Mouse (Mus musculus): ENCODE measurements around the gene Magi2.

The Magi2 gene

GRCm38 (mm10) chr5:20646947-20647346 lies 1420.1 kb downstream of the Magi2 start:
- no peak for DNase-seq (ENCODE audit: low read depth, low spot score)

- no peak for DNase-seq (ENCODE audit: low read depth, low spot score)
Measured at GRCm38 (mm10) chr5:20653425-20654185, 1426.8 kb downstream of the Magi2 start.

GRCm38 (mm10) chr5:20654766-20655472 lies 1428.1 kb downstream of the Magi2 start:
- no peak for DNase-seq (ENCODE audit: low read depth, low spot score)

GRCm38 (mm10) chr5:20657056-20657455 lies 1430.2 kb downstream of the Magi2 start:
- no peak for DNase-seq (ENCODE audit: low read depth, low spot score)

- no peak for DNase-seq (ENCODE audit: low read depth, low spot score)
Measured at GRCm38 (mm10) chr5:20667601-20668000, 1440.8 kb downstream of the Magi2 start.

- no peak for DNase-seq (ENCODE audit: low read depth, low spot score)
Measured at GRCm38 (mm10) chr5:20668736-20669355, 1442.0 kb downstream of the Magi2 start.

- no peak for DNase-seq (ENCODE audit: low read depth, low spot score)
Measured at GRCm38 (mm10) chr5:20669456-20669855, 1442.6 kb downstream of the Magi2 start.

- DNase-seq (ENCODE audit: low read depth, low spot score): peak; percentile 76
Measured at GRCm38 (mm10) chr5:20671826-20672225, 1445.0 kb downstream of the Magi2 start.

GRCm38 (mm10) chr5:20674523-20674922 lies 1447.7 kb downstream of the Magi2 start:
- peak; percentile 17 for DNase-seq (ENCODE audit: low read depth, low spot score)

- no peak for DNase-seq (ENCODE audit: low read depth, low spot score)
Measured at GRCm38 (mm10) chr5:20675163-20675665, 1448.4 kb downstream of the Magi2 start.

GRCm38 (mm10) chr5:20676193-20676871 lies 1449.5 kb downstream of the Magi2 start:
- DNase-seq (ENCODE audit: low read depth, low spot score): no peak

- no peak for DNase-seq (ENCODE audit: low read depth, low spot score)
Measured at GRCm38 (mm10) chr5:20677246-20677645, 1450.4 kb downstream of the Magi2 start.

- no peak for DNase-seq (ENCODE audit: low read depth, low spot score)
Measured at GRCm38 (mm10) chr5:20678573-20678972, 1451.7 kb downstream of the Magi2 start.

- no peak for DNase-seq (ENCODE audit: low read depth, low spot score)
Measured at GRCm38 (mm10) chr5:20679920-20680319, 1453.1 kb downstream of the Magi2 start.

- peak; percentile 22 for DNase-seq (ENCODE audit: low read depth, low spot score)
Measured at GRCm38 (mm10) chr5:20680833-20681530, 1454.1 kb downstream of the Magi2 start.

- DNase-seq (ENCODE audit: low read depth, low spot score): no peak
Measured at GRCm38 (mm10) chr5:20681660-20682059, 1454.8 kb downstream of the Magi2 start.

- DNase-seq (ENCODE audit: low read depth, low spot score): no peak
Measured at GRCm38 (mm10) chr5:20682208-20682607, 1455.4 kb downstream of the Magi2 start.

GRCm38 (mm10) chr5:20684112-20684511 lies 1457.3 kb downstream of the Magi2 start:
- DNase-seq (ENCODE audit: low read depth, low spot score): no peak

- DNase-seq (ENCODE audit: low read depth, low spot score): no peak
Measured at GRCm38 (mm10) chr5:20692230-20692629, 1465.4 kb downstream of the Magi2 start.

GRCm38 (mm10) chr5:20699116-20699515 lies 1472.3 kb downstream of the Magi2 start:
- DNase-seq (ENCODE audit: low read depth, low spot score): no peak
